Mouse (Mus musculus): ENCODE measurements around the gene Mxd3. TPM values are rescaled to one million over a fixed set of nuclear protein-coding genes. Genes with fewer than 3 reads are reported as not detected.

The Mxd3 gene
- polyA plus RNA-seq, 1 experiment from 2014 or later = 14.8 TPM

GRCm38 (mm10) chr13:55362453-55363060 lies 32.9 kb upstream of the Mxd3 start, which contains the start of gene Lman2:
Gene Lman2 (minus strand): TSS chr13:55362783.
- peak; percentile 96 for DNase-seq (ENCODE audit: low read depth, low spot score)
- ChIA-PET POLR2A (interaction anchor here (0.5 to 0.9 kb wide), 3 partner anchors 55 to 213 kb away, joined by 3 to 5 read pairs (median 3); no protein-coding TSS in a partner anchor), CTCF (interaction anchor here (1.0 kb wide), 1 partner anchor 41 kb away, joined by 3 read pairs; no protein-coding TSS in a partner anchor)
- ATAC-seq = peak; percentile 97
- no peak for TF ChIP-seq CTCF (IDR thresholded peaks at IDR 0.05)
- peaks cover 7% of the 10 kb centered on the region for H3K27me3 ChIP-seq
- in situ Hi-C loops (cut with MboI; ENCODE audit: low pct_unique_long_range_greater_than_20kb) = no loop called here

GRCm38 (mm10) chr13:55361974-55362452 lies 32.4 kb upstream of the Mxd3 start:
- no peak for TF ChIP-seq CTCF (IDR thresholded peaks at IDR 0.05)
- peaks cover 5% of the 10 kb centered on the region for H3K27me3 ChIP-seq
- ATAC-seq = peak; percentile 29
- peak; percentile 7 for DNase-seq (ENCODE audit: low read depth, low spot score)
- CTCF ChIA-PET = no interaction called here
- in situ Hi-C loops (cut with MboI; ENCODE audit: low pct_unique_long_range_greater_than_20kb) = no loop called here
- POLR2A ChIA-PET = interaction anchor here (0.5 kb wide), 1 partner anchor 55 kb away, joined by 5 read pairs; no protein-coding TSS in a partner anchor

GRCm38 (mm10) chr13:55361145-55361544 lies 31.5 kb upstream of the Mxd3 start:
- ATAC-seq (no peak), DNase-seq (ENCODE audit: low read depth, low spot score) (no peak)
- no peak for TF ChIP-seq CTCF (IDR thresholded peaks at IDR 0.05)
- CTCF ChIA-PET = no interaction called here
- POLR2A ChIA-PET = no interaction called here
- no peaks in the 10 kb centered on the region for H3K27me3 ChIP-seq
- in situ Hi-C loops (cut with MboI; ENCODE audit: low pct_unique_long_range_greater_than_20kb) = no loop called here

GRCm38 (mm10) chr13:55346745-55347144 lies 17.1 kb upstream of the Mxd3 start:
- ChIA-PET CTCF (no interaction called here), POLR2A (no interaction called here)
- no peak for TF ChIP-seq CTCF (IDR thresholded peaks at IDR 0.05)
- ATAC-seq (no peak), DNase-seq (ENCODE audit: low read depth, low spot score) (no peak)
- H3K27me3 ChIP-seq = no peaks in the 10 kb centered on the region
- in situ Hi-C loops (cut with MboI; ENCODE audit: low pct_unique_long_range_greater_than_20kb) = no loop called here

- no peaks in the 10 kb centered on the region for H3K27me3 ChIP-seq
- in situ Hi-C loops (cut with MboI; ENCODE audit: low pct_unique_long_range_greater_than_20kb) = no loop called here
- POLR2A ChIA-PET = no interaction called here
- DNase-seq (ENCODE audit: low read depth, low spot score) = no peak
- ATAC-seq = no peak
- no peak for TF ChIP-seq CTCF (IDR thresholded peaks at IDR 0.05)
- CTCF ChIA-PET = no interaction called here
Observed at GRCm38 (mm10) chr13:55344286-55344685, 14.7 kb upstream of the Mxd3 start.

GRCm38 (mm10) chr13:55342469-55342868 lies 12.8 kb upstream of the Mxd3 start:
- in situ Hi-C loops (cut with MboI; ENCODE audit: low pct_unique_long_range_greater_than_20kb) = no loop called here
- no peak for TF ChIP-seq CTCF (IDR thresholded peaks at IDR 0.05)
- DNase-seq (ENCODE audit: low read depth, low spot score) (no peak), ATAC-seq (no peak)
- ChIA-PET POLR2A (no interaction called here), CTCF (no interaction called here)
- no peaks in the 10 kb centered on the region for H3K27me3 ChIP-seq

GRCm38 (mm10) chr13:55339259-55339658 lies 9.6 kb upstream of the Mxd3 start:
- POLR2A ChIA-PET = interaction anchor here (0.5 kb wide), 1 partner anchor 82 kb away, joined by 3 read pairs; no protein-coding TSS in a partner anchor
- in situ Hi-C loops (cut with MboI; ENCODE audit: low pct_unique_long_range_greater_than_20kb) = no loop called here
- H3K27me3 ChIP-seq = no peaks in the 10 kb centered on the region
- no peak for TF ChIP-seq CTCF (IDR thresholded peaks at IDR 0.05)
- no peak for ATAC-seq
- no peak for DNase-seq (ENCODE audit: low read depth, low spot score)
- CTCF ChIA-PET = interaction anchor here (0.6 to 2.0 kb wide), 2 partner anchors 9 to 11 kb away, joined by 4 to 8 read pairs; no protein-coding TSS in a partner anchor

- ChIA-PET POLR2A (interaction anchor here (0.5 to 0.6 kb wide), 2 partner anchors 83 to 344 kb away, joined by 3 read pairs; no protein-coding TSS in a partner anchor), CTCF (interaction anchor here (2.0 kb wide), 1 partner anchor 10 kb away, joined by 8 read pairs; no protein-coding TSS in a partner anchor)
- DNase-seq (ENCODE audit: low read depth, low spot score) (no peak), ATAC-seq (no peak)
- in situ Hi-C loops (cut with MboI; ENCODE audit: low pct_unique_long_range_greater_than_20kb) = no loop called here
- no peak for TF ChIP-seq CTCF (IDR thresholded peaks at IDR 0.05)
- H3K27me3 ChIP-seq = no peaks in the 10 kb centered on the region
Observed at GRCm38 (mm10) chr13:55338131-55339054, 8.8 kb upstream of the Mxd3 start.

GRCm38 (mm10) chr13:55337341-55337975 lies 7.8 kb upstream of the Mxd3 start:
- in situ Hi-C loops (cut with MboI; ENCODE audit: low pct_unique_long_range_greater_than_20kb) = no loop called here
- ATAC-seq = no peak
- DNase-seq (ENCODE audit: low read depth, low spot score) = no peak
- ChIA-PET CTCF (no interaction called here), POLR2A (interaction anchor here (0.6 kb wide), 1 partner anchor 345 kb away, joined by 3 read pairs; no protein-coding TSS in a partner anchor)
- H3K27me3 ChIP-seq = no peaks in the 10 kb centered on the region
- TF ChIP-seq CTCF (IDR thresholded peaks at IDR 0.05) = no peak

GRCm38 (mm10) chr13:55335701-55336100 lies 6.1 kb upstream of the Mxd3 start:
- ATAC-seq (no peak), DNase-seq (ENCODE audit: low read depth, low spot score) (no peak)
- in situ Hi-C loops (cut with MboI; ENCODE audit: low pct_unique_long_range_greater_than_20kb) = no loop called here
- ChIA-PET CTCF (interaction anchor here (0.7 to 1.1 kb wide), 2 partner anchors 13 to 47 kb away, joined by 3 read pairs; no protein-coding TSS in a partner anchor), POLR2A (no interaction called here)
- no peak for TF ChIP-seq CTCF (IDR thresholded peaks at IDR 0.05)
- H3K27me3 ChIP-seq = no peaks in the 10 kb centered on the region
